Mouse (Mus musculus): ENCODE results near the gene Etv2. TPM values are rescaled to one million over a fixed set of nuclear protein-coding genes. Genes with fewer than 3 reads are reported as not detected.
A peak's percentile ranks its signal among the peaks of the same experiment; 100 is the strongest.

The Etv2 gene
- polyA plus RNA-seq, 1 experiment = not detected

DNA sequence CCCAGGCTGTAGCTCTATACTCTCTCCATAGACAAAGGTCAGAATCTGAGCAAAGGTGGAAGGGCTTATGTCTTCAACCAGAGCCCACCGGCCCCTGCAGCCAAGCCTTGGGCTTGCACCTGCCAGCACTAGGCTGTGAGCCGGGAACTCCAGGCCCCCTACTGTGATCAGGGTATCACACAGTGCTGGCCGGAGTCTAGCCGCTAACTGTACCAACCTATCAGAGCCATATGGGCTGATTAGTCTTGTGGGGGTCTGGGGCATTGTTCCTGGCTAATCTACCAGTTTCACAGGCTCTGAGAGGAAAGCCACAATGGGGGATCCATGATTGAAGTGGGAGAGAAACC lies 44.1 kb downstream of the Etv2 start:
- no peak for TF ChIP-seq POLR2A (IDR thresholded peaks at IDR 0.05; ENCODE audit: extremely low read depth, insufficient read depth, low read length)
- TF ChIP-seq CTCF (IDR thresholded peaks at IDR 0.05; ENCODE audit: extremely low read depth, insufficient read depth, low read length) = no peak
- no peak overlapping the region for H3K27ac ChIP-seq (ENCODE audit: insufficient read depth, low read length)
- H3K4me1 ChIP-seq (ENCODE audit: control insufficient read depth, insufficient read depth, low read length) = peaks cover 1% of the 10 kb centered on the region; the same call in 1 of the 2 replicates
- H3K4me3 ChIP-seq (ENCODE audit: insufficient read depth, low read length) = no peak overlapping the region

DNA sequence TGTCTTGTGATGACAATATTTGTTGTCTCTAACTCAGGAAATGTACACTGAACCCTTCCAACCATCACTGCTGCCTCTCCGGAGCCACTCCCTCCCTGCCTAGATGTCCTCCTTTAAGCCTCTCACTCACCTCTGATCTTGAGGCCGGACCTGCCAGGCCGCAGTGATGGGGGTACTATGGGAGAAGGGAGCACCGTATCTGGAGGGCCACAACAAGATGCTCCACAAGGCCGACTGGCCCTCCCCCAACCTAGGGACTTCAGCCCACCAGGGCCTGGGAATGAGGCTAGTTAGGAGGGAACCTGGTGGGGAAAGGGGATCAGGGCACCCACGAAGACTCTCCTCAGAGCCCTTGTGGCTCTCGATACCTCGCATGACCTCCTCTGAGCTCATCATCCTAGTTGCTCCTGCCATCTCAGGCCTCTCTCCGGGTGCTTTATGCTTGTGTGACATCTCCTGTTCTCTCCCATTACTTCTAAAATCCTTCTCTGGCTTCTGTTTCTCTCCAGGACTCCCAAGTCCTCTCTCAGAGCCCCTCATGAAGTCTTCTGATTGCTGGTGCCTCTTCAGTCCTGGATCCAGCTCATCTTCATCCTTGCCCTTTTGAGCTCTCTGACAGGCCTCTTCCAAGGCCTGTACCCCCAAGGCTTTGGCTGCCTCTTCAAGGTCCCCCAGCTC lies 44.6 kb downstream of the Etv2 start:
- Histone ChIP-seq H3K4me3 (ENCODE audit: insufficient read depth, low read length) (no peak overlapping the region), H3K4me1 (ENCODE audit: control insufficient read depth, insufficient read depth, low read length) (peaks cover 1% of the 10 kb centered on the region; the same call in 1 of the 2 replicates), H3K27ac (ENCODE audit: insufficient read depth, low read length) (no peak overlapping the region)
- TF ChIP-seq POLR2A (IDR thresholded peaks at IDR 0.05; ENCODE audit: extremely low read depth, insufficient read depth, low read length) (no peak), CTCF (IDR thresholded peaks at IDR 0.05; ENCODE audit: extremely low read depth, insufficient read depth, low read length) (no peak)

DNA sequence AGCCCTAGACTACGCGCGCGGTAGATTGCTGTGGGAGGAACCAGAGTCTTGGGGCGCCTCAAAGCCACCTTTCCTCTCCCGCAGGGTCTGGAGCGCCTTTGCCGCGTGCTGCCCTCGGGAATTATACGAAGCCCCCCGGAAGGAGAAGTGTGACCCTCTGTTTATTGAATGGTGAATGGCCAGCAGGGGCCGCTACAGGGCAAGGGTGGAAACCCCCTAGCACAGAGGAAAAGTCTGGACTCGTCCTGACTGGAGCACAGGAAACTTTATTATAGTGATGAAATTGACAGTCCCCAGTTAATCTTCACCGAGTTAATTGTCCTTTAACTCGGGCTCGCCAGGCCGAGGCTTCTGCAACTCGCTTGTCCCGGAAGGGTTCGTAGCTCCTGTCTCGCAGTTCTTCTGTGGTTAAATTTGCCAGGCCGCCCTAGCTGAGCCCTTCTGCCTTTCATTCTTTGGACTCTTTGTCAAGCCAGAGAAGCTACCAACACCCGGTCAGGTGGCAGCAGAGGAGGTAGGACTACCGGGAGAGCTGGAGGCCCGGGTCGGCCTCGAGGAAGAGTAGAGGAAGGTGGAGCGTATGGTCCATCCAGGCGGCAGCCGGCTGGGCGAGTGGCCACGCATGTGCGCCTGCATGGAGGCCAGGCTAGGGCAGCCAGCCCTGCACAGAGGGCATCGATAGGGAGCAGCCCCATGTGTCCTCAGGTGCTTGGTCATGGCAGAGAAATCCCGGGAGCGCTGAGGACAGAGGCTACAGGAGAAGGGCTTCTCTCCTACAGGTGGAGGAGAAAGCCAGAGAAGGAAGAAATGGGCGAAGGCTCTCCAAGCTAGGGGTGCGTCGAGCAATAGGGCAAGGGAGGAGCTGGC lies 46.0 kb downstream of the Etv2 start:
- Histone ChIP-seq H3K4me1 (ENCODE audit: control insufficient read depth, insufficient read depth, low read length) (peaks cover 1% of the 10 kb centered on the region; the same call in 1 of the 2 replicates), H3K4me3 (ENCODE audit: insufficient read depth, low read length) (peak overlapping the region; percentile 96), H3K27ac (ENCODE audit: insufficient read depth, low read length) (peak overlapping the region; percentile 26; the same call in 1 of the 2 replicates)
- no peak for TF ChIP-seq POLR2A (IDR thresholded peaks at IDR 0.05; ENCODE audit: extremely low read depth, insufficient read depth, low read length)
- TF ChIP-seq CTCF (IDR thresholded peaks at IDR 0.05; ENCODE audit: extremely low read depth, insufficient read depth, low read length) = peak; percentile 73

DNA sequence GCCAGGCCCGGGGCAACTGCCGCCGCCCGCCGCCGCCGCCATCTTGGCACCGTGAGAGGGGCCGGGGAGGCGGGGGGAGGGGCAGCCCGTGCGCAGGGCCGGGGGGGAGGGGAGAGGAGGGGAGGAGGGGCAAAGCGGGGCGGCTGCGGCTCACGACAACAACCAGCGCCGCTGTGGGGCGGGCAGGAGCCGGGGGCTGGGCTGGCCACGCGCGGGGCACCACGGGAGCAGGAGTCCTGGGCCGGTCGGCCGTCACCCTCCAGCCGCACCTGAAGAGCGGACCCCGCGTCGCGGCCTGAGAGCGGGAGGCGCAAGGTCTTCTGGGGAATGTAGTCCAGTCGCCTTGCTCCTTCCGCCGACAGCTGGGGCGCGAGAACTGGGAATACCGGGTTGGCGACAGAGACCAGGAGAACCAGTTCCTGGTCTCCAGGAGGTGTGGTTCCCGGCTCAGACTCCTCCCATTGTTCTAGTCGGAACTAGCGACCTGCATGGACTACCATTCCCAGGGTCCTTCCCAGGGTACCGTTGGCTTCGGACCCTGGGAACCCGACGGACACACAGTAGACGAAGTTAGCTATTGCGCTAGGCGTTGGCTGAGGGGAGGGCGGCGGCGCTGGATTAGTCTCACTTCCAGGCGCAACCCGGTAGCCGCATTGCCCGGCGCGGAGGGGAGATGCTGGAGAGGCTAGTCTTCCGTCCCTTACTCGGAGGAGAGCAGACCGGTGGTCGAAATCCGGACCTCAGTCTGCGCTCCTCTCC lies 46.8 kb downstream of the Etv2 start, which contains the start of gene Kmt2b:
TSS of gene Kmt2b (minus strand) at position 51 of the 759 bp plus-strand sequence.
- peaks cover 1% of the 10 kb centered on the region; the same call in 1 of the 2 replicates for H3K4me1 ChIP-seq (ENCODE audit: control insufficient read depth, insufficient read depth, low read length)
- TF ChIP-seq CTCF (IDR thresholded peaks at IDR 0.05; ENCODE audit: extremely low read depth, insufficient read depth, low read length) (no peak), POLR2A (IDR thresholded peaks at IDR 0.05; ENCODE audit: extremely low read depth, insufficient read depth, low read length) (peak; percentile 79)
- peak within 1 kb of the TSS; percentile 90 for H3K27ac ChIP-seq (ENCODE audit: insufficient read depth, low read length)
- H3K4me3 ChIP-seq (ENCODE audit: insufficient read depth, low read length) = peak within 1 kb of the TSS; percentile 96

DNA sequence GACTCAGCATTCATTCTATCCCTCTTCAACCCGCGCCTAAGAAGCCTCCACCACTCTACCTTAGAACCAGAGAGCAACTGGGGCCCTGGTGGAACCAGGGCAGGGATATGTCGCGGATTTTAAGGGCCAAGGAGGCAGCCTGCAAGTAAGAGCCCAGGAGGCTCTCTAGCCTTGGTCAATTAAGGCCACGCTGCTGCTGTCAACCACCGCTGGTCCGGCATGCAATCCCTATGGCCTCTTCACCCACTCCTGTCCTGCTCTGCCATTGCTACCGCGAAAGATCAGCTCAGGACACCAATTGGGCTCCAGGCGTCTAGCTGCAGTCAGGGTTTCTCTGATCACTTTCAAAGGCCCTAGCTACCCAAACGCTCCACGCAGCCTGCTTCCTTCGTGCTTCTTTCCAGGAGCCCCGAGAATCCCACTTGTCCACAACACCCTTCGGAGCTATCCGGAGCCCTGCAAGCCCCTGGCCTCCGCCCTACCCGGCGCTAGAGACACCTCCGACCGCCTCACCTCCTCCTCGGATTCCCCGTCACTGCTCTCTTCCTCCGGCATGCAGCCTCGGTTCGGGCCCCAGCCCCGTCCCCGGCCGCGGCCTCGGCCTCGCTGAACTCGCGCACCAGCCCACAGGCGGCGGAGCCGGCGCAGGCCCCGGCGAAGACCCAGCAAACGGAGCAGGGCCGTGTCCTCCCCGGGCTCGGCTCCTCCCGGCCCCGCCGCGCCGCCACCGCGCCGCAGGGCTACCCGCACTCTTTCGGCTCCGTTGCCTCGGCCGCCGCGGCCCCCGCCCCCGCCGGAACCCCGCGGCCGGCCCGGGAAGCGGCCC lies 47.6 kb downstream of the Etv2 start:
- H3K4me3 ChIP-seq (ENCODE audit: insufficient read depth, low read length) = peak overlapping the region; percentile 96
- TF ChIP-seq CTCF (IDR thresholded peaks at IDR 0.05; ENCODE audit: extremely low read depth, insufficient read depth, low read length) = no peak
- no peak for TF ChIP-seq POLR2A (IDR thresholded peaks at IDR 0.05; ENCODE audit: extremely low read depth, insufficient read depth, low read length)
- peaks cover 1% of the 10 kb centered on the region; the same call in 1 of the 2 replicates for H3K4me1 ChIP-seq (ENCODE audit: control insufficient read depth, insufficient read depth, low read length)
- peak overlapping the region; percentile 90 for H3K27ac ChIP-seq (ENCODE audit: insufficient read depth, low read length)

DNA sequence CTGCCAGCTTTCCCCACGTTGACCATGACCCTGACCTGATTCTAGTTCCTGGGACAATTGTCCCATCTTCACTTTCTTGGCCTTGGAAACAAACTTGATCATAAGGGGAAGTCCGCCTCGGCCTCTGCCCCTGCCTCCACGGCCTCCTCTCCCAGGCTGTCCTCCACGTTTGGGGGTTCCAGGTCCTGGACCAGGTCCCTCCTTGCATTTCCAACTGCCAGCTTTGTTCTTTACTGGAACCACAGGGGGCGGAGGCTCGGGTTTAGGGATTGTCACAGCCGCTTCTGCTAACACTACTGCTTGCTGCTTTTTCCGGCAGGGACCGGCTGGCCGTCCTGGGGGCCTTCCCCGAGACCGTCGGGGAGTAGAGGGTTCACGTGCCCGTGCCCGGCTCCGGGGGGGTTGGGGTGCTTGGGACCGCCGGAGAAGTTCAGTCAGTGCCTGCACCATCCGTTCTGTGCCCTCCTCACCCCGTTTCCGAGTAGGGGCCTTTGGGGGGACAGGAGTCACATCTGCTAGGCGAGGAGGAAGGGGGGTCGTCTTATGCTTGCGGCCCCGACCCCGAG lies 49.1 kb downstream of the Etv2 start:
- H3K27ac ChIP-seq (ENCODE audit: insufficient read depth, low read length) = no peak overlapping the region
- H3K4me1 ChIP-seq (ENCODE audit: control insufficient read depth, insufficient read depth, low read length) = peaks cover 1% of the 10 kb centered on the region; the same call in 1 of the 2 replicates
- peak overlapping the region; percentile 96; the same call in 1 of the 2 replicates for H3K4me3 ChIP-seq (ENCODE audit: insufficient read depth, low read length)
- TF ChIP-seq CTCF (IDR thresholded peaks at IDR 0.05; ENCODE audit: extremely low read depth, insufficient read depth, low read length) = no peak
- no peak for TF ChIP-seq POLR2A (IDR thresholded peaks at IDR 0.05; ENCODE audit: extremely low read depth, insufficient read depth, low read length)

DNA sequence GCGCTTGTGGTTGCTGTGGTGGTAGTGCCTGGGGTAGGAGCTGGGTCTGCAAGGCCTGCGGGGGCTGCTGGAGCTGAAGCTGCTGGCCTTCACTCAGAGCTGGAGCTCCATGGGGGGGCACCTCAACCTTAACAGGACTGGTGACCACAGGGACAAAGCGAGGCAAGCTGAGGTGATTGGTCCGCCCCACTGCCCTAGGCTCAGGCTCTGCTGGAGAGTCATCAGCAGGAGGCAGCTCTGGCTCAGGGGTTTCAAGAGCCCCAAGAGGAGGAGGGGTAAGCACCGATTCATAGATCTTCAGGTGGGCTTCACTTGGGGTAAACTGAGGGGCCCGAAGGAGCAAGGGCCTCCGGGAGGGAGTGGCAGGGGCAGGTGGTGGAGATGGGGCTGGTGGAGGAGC lies 50.5 kb downstream of the Etv2 start:
- Histone ChIP-seq H3K4me1 (ENCODE audit: control insufficient read depth, insufficient read depth, low read length) (peaks cover 1% of the 10 kb centered on the region; the same call in 1 of the 2 replicates), H3K27ac (ENCODE audit: insufficient read depth, low read length) (no peak overlapping the region)
- TF ChIP-seq CTCF (IDR thresholded peaks at IDR 0.05; ENCODE audit: extremely low read depth, insufficient read depth, low read length) = no peak

DNA sequence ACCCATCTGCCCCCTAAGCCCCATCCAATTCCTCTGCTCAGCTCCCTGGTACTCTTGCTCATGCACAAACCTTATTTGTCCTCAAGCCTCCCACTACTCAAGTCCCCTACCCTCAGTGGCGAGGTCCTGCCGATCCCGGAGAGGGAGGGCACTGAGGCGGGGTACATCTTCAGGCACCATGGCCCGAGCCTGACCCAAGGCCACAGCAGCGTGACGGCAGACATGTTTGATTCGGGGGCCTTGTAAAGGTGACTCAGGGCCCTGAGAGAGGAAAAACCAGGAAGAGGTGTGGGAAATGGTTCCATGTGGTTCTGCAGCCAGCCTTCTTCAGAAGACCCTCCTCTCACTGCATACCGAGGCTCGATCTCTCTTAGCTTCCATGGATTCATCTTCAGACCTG lies 51.3 kb downstream of the Etv2 start:
- Histone ChIP-seq H3K4me3 (ENCODE audit: insufficient read depth, low read length) (no peak overlapping the region), H3K4me1 (ENCODE audit: control insufficient read depth, insufficient read depth, low read length) (peaks cover 1% of the 10 kb centered on the region; the same call in 1 of the 2 replicates), H3K27ac (ENCODE audit: insufficient read depth, low read length) (no peak overlapping the region)
- TF ChIP-seq CTCF (IDR thresholded peaks at IDR 0.05; ENCODE audit: extremely low read depth, insufficient read depth, low read length) (no peak), POLR2A (IDR thresholded peaks at IDR 0.05; ENCODE audit: extremely low read depth, insufficient read depth, low read length) (no peak)

More for the DNA sequence above, 50.5 kb downstream of the Etv2 start:
- no peak overlapping the region for H3K4me3 ChIP-seq (ENCODE audit: insufficient read depth, low read length)

Other genes with a start within 250 kb of the Etv2 start
- 78.9 and 79.5 TPM in 2 replicates for gene Tyrobp, start 222.1 kb downstream of the Etv2 start, polyA plus RNA-seq (2012; rRNA removed)
- 1.1 and 1.7 TPM in 2 replicates for gene Hcst, start 216.0 kb downstream of the Etv2 start, polyA plus RNA-seq (2012; rRNA removed)
- 4.4 and 5.7 TPM in 2 replicates for gene Nfkbid, start 214.1 kb downstream of the Etv2 start, polyA plus RNA-seq (2012; rRNA removed)
- 1,095 and 1,125 TPM in 2 replicates for gene Aplp1, start 190.3 kb downstream of the Etv2 start, polyA plus RNA-seq (2012; rRNA removed)
- gene Kirrel2, start 178.2 kb downstream of the Etv2 start, polyA plus RNA-seq (2012; rRNA removed) = 7.8 and 8.3 TPM in 2 replicates
- gene Nphs1, start 177.5 kb downstream of the Etv2 start, polyA plus RNA-seq (2012; rRNA removed) = 1.4 and 1.7 TPM in 2 replicates
- not detected in 2 replicates for gene Prodh2, start 142.2 kb downstream of the Etv2 start, polyA plus RNA-seq (2012; rRNA removed)
- gene Arhgap33, start 100.8 kb downstream of the Etv2 start, polyA plus RNA-seq (2012; rRNA removed) = 174 and 184 TPM in 2 replicates
- gene Hspb6, start 83.7 kb downstream of the Etv2 start, polyA plus RNA-seq (2012; rRNA removed) = 11.0 and 11.3 TPM in 2 replicates
- 4.7 and 6.2 TPM in 2 replicates for gene Proser3, start 83.6 kb downstream of the Etv2 start, polyA plus RNA-seq (2012; rRNA removed)
- 71.9 and 72.7 TPM in 2 replicates for gene Lin37, start 76.0 kb downstream of the Etv2 start, polyA plus RNA-seq (2012; rRNA removed)
- gene U2af1l4, start 72.6 kb downstream of the Etv2 start, polyA plus RNA-seq (2012; rRNA removed) = 90.9 and 97.0 TPM in 2 replicates
- 4.7 and 5.5 TPM in 2 replicates for gene Gm49396, start 72.5 kb downstream of the Etv2 start, polyA plus RNA-seq (2012; rRNA removed)
- gene Psenen, start 72.2 kb downstream of the Etv2 start, polyA plus RNA-seq (2012; rRNA removed) = 127 and 133 TPM in 2 replicates
- gene Igflr1, start 70.4 kb downstream of the Etv2 start, polyA plus RNA-seq (2012; rRNA removed) = 3.4 and 4.4 TPM in 2 replicates
- 40.0 and 45.3 TPM in 2 replicates for gene Kmt2b, start 47.1 kb downstream of the Etv2 start, polyA plus RNA-seq (2012; rRNA removed)
- 0.08 TPM in 1 of 2 replicates, not detected in the other for gene Zbtb32, start 36.9 kb downstream of the Etv2 start, polyA plus RNA-seq (2012; rRNA removed)
- 2.0 and 2.1 TPM in 2 replicates for gene Upk1a, start 23.0 kb downstream of the Etv2 start, polyA plus RNA-seq (2012; rRNA removed)
- 1,068 and 1,150 TPM in 2 replicates for gene Cox6b1, start 9.7 kb downstream of the Etv2 start, polyA plus RNA-seq (2012; rRNA removed)
- 59.7 and 60.1 TPM in 2 replicates for gene Rbm42, start 14.5 kb upstream of the Etv2 start, polyA plus RNA-seq (2012; rRNA removed)
- gene Haus5, start 29.1 kb upstream of the Etv2 start, polyA plus RNA-seq (2012; rRNA removed) = 7.6 and 9.4 TPM in 2 replicates
- not detected in 2 replicates for gene Pmis2, start 35.8 kb upstream of the Etv2 start, polyA plus RNA-seq (2012; rRNA removed)
- not detected in 2 replicates for gene 2200002J24Rik, start 63.1 kb upstream of the Etv2 start, polyA plus RNA-seq (2012; rRNA removed)
- 0.73 and 1.0 TPM in 2 replicates for gene Atp4a, start 76.4 kb upstream of the Etv2 start, polyA plus RNA-seq (2012; rRNA removed)
- gene Tmem147, start 93.7 kb upstream of the Etv2 start, polyA plus RNA-seq (2012; rRNA removed) = 189 and 190 TPM in 2 replicates
- gene Gapdhs, start 107.8 kb upstream of the Etv2 start, polyA plus RNA-seq (2012; rRNA removed) = not detected in 2 replicates
- 8.4 and 8.6 TPM in 2 replicates for gene Sbsn, start 115.6 kb upstream of the Etv2 start, polyA plus RNA-seq (2012; rRNA removed)
- gene Dmkn, start 127.9 kb upstream of the Etv2 start, polyA plus RNA-seq (2012; rRNA removed) = 3.3 and 9.6 TPM in 2 replicates
- not detected in 2 replicates for gene Krtdap, start 152.0 kb upstream of the Etv2 start, polyA plus RNA-seq (2012; rRNA removed)
- 0.09 and 0.38 TPM in 2 replicates for gene Ffar2, start 187.9 kb upstream of the Etv2 start, polyA plus RNA-seq (2012; rRNA removed)
- 0.13 TPM in 1 of 2 replicates, not detected in the other for gene Ffar3, start 220.3 kb upstream of the Etv2 start, polyA plus RNA-seq (2012; rRNA removed)
- gene Ffar1, start 225.7 kb upstream of the Etv2 start, polyA plus RNA-seq (2012; rRNA removed) = 0.02 TPM in 1 of 2 replicates, not detected in the other
- 0.15 and 0.83 TPM in 2 replicates for gene Cd22, start 244.5 kb upstream of the Etv2 start, polyA plus RNA-seq (2012; rRNA removed)

All from cortical plate, adult 2 months (tissue).